Mouse (Mus musculus): ENCODE measurements at regions not wholly inside any gene's neighbourhood (a gene's known extent, or its start where the extent isn't known, plus 50 kb on each side); places are given as distances from the start of the nearest gene placed in this dataset.
"Not testable (repeated sequence)": the region's sequence is repeated elsewhere in the genome, so short reads cannot be mapped to it uniquely, and the experiment has no call there.

DNA sequence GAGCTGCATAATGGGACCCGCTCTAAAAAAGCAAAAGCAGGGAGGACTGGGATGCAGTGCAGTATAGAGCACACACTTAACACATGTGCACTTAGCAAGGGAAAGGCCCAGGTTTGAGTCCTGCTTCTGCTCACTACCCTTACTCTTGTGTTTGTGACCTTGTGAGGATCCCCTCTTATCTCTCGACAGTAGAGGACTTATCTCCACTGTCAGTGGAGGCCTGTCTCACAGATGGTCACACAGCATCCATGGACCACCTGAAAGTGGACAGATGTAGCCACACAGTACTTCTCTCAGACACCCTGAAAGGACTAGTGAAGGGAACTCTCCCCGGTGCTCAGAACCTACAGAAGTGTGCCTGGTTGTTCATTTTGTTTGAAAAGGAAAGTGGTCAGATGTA, 128.5 kb upstream of the Max start:
- in situ Hi-C loops (cut with MboI, MseI), result no loop called here

DNA sequence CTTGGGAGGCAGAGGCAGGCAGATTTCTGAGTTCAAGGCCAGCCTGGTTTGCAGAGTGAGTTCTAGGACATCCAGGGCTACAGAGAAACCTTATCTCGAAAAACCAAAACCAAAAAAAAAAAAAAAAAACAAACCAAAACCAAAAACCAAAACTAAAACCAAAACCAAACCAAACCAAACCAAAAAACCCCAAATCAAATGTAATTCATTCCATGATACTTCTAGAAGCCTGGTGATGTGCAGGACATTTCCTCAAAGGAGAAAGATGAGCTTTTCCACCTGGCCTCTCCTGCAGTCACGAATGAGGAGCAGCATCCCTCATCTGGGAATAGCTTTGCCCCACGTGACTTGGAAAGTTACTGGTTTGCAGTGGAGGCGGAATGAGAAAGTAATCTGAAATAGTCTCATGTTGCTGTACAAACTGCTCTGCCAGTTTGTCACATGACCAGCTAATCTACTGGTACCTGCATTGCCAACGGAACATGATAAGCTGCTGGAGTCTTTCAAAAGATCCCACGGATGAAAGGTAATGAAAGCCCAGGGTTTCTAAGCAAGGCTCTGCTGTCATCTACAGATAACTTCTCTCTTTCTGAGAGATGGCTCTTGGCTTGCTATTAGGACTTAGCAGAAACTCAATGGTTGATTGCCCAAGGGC, 127.8 kb upstream of the Max start:
- in situ Hi-C loops (cut with MboI, MseI), result no loop called here

DNA sequence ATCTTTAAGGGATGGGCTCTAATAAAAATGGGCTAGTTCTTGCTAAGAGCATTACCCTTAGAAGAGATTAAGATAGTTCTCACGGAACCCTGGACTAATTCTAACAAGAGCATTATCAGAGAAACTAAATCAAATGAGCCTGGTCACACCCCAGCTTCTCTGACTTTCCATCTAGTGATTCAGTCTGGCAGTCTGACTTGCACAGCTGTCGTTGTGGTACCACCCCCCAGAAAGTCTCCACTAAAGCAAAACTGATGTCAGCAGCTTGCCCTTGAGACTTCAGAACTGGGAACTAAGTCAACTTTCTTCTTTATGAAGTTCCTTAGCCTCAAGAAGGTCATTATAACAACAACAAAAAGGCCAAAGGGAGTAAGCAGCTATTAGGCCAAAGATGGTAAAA, 126.5 kb upstream of the Max start:
- in situ Hi-C loops (cut with MboI, MseI), result no loop called here

DNA sequence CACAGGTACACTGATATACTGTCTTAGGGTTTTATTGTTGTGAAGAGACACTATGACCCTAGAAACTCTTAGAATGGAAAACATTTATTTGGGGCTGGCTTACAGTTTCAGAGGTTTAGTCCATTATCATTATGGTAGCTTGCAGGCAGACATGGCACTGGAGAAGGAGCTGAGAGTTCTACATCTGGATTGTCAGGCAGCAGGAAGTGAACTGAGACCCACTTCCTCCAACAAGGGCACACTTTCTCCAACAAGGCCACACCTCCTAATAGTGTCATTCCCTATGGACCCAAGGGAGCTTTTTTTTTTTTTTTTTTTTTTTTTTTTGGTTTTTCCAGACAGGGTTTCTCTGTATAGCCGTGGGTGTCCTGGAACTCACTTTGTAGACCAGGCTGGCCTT, 124.9 kb upstream of the Max start:
- in situ Hi-C loops (cut with MboI, MseI), result not testable (repeated sequence)

DNA sequence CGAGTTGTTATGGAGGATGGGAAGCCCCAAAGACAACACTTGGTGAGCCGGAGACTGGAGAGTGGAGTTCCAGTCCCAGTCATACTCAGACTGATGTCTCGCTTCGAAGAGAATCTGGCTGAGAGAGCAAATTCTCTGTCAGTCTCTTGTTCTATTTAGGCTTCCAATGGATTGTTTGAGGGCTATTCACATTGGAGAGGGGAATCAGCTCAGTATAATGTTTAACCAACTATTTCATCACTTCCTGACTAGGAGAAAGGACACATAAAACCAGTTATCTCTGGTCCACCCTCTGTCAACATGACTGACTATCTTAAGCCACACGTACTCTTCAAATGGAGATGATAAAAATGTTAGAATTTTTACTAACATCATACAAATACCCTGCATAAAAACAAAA, 123.9 kb upstream of the Max start:
- in situ Hi-C loops (cut with MboI, MseI), result no loop called here

DNA sequence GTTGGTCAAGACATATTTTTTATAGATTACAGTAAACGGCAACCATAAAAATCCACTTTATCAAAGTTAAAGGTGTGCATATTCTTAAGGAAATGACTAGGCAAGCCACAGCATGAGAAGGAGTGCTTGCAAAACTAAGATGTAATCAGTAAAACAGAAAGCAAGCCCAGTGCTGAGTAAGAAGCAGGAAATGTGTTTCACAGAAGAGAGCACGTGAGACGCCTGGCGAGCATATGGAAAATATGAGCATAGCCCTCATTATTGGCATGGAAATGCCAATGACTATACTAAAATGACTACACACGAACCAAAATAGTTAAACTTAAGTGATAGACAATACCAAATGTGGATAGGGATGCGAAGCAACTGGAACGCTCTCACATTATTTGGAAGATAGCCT, 123.2 kb upstream of the Max start:
- in situ Hi-C loops (cut with MboI, MseI), result no loop called here

DNA sequence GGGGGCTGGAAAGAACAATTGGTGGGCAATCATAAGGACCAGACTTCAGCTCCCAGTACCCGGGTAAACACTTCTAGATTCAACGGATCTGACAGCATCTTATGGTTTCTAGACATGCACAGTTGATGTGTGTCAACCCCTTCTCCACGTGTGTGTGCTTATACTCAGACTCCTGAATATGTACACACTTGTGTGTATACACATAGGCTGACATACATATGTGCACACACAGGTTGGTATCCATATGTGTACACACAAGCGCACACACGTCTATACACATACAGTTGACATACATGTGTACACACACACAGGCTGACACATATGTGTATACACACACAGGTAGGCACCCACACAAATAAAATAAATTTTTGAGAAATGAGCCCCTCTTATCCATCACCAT, 122.7 kb upstream of the Max start:
- in situ Hi-C loops (cut with MboI, MseI), result no loop called here

DNA sequence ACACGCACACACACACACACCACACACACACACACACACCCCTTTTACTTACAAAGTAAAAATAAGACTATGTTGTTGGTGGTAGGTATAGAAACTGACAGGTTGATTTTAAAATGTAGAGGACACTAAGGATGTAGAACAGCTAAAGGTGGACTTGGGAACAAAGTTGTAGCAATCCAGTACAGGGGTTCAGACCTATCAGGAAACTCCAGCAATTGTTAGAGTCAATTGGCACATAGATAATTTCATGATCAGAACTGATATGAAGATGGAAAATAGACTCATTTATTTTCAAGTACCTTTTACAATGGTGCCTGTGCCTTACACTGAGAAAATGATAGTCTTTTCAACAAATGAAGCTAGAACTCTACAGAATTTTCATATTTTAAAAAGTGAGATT, 122.3 kb upstream of the Max start:
- in situ Hi-C loops (cut with MboI, MseI), result no loop called here

DNA sequence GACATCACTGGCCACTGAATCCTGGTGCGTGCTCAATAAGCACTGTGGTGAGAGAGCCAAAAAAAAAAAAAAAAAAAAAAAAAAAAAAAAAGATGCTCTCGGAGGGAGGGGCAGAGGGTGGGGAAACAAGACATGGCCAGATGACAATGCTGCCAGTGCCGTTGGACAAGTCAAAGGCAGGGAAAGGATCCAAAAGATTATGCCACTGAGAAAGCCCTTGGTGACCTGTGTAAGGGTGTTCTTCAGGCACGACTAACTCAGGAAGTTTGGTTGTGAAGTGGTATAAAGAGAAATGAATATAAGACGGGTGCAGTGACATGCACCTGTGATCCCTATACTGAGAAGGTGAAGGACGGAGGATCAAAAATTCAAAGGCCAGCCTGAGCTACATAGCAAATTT, 121.8 kb upstream of the Max start:
- in situ Hi-C loops (cut with MboI, MseI), result no loop called here

DNA sequence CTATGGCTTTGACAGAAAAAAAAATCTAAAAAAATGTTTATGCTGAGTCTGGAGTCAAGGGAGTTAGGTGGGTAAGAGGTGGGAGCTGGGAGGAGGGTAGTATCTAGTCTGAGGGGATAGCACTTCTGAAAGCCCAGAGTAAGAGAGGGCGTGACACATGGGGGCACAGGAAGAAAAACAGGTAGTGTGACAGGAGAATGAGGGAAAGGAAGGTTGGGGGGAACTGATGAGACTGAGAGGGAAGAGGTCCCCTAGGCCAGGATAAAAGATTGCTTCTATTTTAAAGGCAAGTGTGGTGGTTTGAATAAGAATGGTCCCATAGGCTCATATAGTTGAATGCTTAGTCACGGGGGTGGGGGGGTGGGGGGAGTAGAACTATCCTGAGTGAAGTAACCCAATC, 119.8 kb upstream of the Max start:
- in situ Hi-C loops (cut with MboI, MseI), result no loop called here

DNA sequence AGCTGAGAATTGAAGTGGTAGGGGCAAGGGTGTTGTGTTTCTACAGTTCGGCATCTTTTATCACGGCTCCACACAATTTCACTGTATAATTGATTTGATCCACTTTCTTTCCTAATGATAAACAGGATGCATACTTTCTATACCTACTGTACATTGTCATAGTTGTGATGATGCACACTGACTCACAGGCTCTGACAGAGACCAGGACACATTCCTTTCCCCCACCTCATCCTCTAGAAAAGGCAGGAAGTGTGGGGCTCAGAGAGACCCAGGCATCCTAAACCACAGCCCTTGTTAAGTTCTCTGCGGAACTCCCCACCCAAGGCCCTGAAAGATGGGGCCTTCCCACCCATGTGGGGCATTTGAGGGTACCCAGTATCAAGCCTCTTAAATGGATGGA, 117.5 kb upstream of the Max start:
- in situ Hi-C loops (cut with MboI, MseI), result no loop called here

DNA sequence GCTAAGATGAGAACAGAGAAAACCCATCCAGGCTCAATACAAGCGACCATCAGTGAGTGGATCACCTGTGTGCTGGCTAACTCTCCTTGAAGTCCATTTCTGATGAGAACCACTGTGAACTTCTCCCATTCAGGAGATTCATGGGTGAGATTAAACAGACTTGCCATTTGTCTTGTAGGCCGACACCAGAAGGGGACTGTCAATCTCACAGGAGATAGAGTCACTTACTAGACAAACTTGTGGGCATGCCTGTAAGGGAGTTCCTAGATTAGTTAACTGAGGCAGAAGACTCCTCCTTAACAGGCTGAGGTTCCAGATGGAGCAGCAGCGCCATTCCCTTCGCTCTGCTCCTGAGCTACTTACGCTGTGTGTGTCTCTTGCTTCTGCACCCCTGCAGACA, 114.7 kb upstream of the Max start:
- in situ Hi-C loops (cut with MboI, MseI), result no loop called here

DNA sequence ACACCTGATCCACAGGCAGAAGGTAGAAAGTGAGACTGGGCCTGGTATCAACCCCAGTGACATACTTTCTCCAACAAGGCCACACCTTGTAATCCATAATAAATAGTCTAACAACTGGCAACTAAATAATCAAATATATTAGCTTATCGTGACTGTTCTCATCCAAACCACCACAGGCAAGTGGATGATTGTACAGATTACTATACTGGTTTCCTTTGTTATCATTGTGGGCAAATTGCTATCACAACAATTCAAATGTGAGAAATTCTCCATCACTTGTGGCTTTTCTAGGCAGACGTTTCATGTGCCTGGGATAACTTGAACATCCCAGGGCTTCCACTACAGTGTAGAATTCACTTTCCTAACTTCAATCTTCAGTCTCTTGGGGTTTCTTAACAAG, 112.6 kb upstream of the Max start:
- in situ Hi-C loops (cut with MboI, MseI), result no loop called here

DNA sequence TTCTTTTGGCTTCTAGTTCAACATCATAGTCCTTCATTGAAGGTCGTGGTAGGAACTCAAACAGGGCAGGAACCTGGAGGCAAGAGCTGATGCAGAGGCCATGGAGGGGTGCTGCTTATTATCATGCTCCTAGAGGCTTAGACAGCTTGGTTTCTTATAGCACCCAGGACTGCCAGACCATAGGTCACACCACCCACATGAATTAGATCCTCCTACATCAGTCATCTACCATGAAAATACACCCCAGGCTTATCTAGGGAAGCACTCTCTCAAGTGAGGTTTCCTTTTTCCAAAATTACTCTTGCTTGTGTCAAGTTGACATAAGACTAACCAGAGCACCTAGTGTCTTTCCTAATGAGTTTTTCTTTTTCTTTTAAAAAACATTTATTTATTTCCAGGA, 109.7 kb upstream of the Max start:
- in situ Hi-C loops (cut with MboI, MseI), result no loop called here

DNA sequence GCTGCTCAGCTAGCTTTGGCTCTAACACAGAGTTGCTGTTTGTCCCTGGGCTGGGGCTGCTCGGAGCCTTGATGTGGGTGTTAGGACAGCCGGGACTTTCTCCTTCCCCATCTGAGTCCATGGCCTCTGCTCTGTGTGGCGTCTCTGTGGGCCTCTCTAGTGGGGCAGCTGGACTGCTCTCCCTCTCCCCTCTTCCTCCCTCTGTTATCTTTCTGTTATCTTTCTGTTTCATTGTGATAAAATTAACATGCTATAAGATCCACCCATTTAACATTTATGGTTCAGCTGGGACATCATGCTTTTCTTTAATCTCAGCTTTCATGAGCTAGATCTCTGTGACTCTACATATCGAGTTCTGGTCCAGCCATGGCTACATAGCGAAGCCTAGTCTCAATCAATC, 105.9 kb upstream of the Max start:
- in situ Hi-C loops (cut with MboI, MseI), result no loop called here

DNA sequence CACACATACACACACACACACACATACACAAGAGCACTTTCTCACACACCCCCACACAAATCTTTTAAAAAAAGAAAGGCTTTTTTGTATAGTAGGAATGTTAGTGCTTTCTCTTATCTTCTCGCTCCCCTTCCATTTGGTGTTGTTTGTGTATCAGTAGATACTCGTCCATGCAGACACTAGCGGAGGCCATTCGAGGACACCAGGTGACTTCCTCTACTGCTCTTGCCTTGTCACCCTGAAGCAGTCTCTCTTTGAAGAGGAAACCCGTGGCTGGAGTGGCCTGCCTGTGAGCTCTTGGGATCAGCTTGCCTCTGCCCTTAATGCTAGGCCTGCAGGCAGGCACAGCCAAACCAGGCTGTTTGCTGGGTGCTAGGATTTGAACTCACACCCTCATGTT, 105.1 kb upstream of the Max start:
- in situ Hi-C loops (cut with MboI, MseI), result no loop called here

DNA sequence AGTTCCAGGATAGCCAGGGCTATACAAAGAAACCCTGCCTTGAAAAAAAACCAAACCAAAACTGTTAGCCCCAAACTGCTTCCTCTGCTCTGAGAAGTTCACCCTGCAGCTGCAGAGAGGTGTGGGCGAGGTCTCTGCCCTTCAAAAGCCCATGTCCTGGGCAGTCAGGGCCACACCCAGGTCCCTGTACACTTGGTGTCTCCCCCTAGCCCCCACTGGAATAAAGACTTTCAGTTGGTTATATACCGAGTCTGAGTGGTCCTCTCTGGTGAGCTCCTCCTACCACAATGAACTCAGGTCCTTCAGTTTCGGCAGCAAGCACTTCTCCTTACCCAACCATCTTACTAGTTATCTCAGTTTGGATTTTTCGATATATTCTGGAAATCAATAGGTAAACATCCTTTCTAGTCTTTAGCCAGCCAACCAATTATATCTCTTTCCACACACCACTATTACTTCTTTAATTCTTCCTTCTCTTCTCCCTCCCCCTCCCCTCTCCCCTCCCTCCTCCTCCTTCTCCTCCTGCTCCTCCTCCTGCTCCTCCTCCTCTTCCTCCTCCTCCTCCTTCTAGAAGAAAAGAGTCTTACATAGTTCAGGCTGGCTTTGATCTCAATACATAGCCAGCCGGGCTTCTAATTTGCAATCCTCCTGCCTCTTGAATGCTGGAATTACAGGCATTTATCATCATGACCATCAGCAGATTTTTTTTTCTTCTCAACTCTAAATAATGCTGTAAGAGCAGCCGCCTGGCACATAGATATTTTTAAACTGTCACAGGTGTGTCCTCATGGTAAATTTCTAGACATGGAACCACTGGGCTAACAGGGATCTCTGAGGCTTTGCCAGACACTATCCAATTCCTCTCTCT, 103.9 kb upstream of the Max start:
- in situ Hi-C loops (cut with MboI, MseI), result no loop called here

DNA sequence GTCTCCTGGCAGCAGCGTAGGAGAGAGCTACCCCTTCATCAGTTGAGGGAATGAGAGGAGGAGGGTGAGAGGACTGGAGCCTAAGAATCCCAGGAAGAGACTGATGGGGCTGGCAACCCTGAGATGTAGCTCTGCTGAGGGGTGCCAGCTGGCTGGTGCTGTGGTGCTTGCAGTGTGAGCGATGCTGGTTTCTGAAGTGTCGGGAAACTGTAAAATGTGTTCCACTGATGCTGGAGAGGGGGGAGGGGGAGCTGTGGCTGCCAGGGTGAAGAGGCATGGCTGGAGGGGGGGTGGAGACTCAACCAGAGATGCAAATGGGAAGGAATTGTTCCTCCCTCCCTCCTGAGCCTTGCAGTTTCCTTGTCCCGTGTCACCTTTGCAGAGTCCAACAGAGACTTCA, 102.0 kb upstream of the Max start:
- in situ Hi-C loops (cut with MboI, MseI), result no loop called here

DNA sequence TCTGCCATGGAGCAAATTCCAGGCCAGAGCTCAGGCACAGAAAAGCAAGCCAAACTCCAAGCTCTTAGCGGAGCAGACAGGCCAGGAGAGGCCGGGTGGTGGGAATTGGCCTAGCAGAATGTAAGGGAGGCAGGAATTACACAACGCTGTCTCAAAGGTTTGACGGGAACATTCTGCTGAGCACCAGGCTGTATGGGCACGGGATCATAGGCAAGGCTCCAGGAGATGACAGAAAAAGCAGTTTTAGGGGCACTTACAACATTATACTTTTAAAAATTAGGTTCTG, 99.5 kb upstream of the Max start:
- in situ Hi-C loops (cut with MboI, MseI), result no loop called here

DNA sequence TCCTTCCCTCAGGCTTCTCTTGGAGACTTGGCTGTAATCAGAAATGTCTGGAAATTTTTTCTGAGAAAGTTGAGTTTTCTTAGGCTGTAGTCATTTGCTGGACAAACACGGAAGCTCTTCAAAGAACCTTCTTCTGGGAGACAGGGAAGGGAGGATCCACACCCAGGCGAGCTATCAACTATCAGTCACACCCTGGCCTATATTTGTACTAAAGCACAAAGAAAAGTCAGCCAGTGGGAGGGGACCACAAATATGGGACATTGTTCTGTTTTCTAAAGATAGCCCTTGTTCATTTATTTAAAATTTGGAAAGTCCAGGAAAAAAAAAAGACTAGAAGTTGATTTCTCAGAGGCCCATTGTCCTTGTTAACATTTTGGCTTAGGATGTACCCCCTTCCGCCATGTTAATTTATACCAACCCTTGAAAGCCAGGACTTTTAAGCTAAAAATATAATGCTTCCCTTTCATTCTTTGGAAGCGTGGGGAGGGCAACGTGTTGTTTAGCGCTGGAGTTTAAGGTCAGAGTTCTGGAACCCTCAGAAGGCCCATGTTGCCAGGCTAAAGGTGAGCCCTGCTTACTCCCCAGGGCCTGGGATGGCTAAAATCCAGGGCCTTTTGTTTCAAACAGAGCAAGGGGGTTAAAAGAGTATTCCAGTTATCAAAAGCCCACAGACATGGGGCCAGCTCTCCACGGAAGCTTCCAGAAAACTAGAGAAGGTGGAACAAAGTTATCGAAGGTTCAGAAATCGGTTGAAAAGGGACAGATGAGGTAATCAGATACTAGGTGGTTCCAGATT, 99.0 kb upstream of the Max start:
- in situ Hi-C loops (cut with MboI, MseI), result no loop called here

DNA sequence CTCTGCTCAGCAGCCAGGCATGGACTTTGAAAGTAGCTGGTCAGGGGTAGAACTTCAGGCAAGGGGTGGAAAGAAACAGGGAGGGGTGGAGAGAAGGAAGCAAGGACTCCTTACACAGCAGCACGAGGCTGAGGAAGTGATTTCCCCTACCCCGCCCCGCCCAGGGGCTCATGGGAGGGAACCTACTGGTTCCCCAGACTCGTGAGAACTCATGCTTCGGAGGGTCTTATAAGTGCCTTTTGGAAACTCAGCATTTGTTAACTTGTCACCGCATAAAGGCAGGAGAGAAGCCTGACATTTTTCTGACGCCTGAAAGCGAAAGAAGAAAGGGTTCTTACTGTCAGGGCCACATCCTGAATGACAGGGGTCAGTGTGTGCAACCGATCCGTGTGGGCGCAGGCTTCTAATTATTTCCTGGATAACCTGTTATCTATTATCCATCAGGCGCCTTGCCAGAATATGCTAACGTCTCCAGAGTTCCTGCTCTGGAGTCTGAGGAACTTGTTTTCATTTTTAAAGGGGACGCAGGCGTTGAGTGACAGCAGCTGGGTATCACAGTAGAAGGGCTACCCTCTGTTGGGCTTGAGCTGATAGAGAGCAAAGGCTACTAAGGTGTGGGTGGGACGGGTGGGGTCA, 98.2 kb upstream of the Max start:
- in situ Hi-C loops (cut with MboI, MseI), result no loop called here

DNA sequence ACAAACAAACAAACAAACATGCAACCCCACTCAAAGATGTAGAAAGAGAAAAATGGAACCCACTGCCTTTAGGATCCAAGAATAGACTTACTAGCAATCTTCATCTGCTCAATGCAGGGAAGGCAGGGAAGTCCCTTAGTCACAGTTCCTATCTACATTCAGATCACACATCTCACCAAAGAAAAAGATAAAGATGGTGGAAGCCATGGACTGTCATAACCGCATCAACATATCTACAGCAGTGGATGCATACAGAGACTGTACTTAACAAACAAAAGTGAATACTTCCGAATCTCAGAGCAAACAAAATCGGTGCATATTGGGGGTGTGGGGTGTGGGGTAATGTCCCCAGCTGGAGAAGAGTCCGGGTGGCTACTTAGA, 97.7 kb upstream of the Max start:
- in situ Hi-C loops (cut with MboI, MseI), result loop anchor here (10.0 kb wide), 1 partner anchor 175 kb away; the partner anchor contains the start of gene Fut8
